Comparison of ENCODE assay signal across 11 mouse cellular contexts in the genomic region with DNA sequence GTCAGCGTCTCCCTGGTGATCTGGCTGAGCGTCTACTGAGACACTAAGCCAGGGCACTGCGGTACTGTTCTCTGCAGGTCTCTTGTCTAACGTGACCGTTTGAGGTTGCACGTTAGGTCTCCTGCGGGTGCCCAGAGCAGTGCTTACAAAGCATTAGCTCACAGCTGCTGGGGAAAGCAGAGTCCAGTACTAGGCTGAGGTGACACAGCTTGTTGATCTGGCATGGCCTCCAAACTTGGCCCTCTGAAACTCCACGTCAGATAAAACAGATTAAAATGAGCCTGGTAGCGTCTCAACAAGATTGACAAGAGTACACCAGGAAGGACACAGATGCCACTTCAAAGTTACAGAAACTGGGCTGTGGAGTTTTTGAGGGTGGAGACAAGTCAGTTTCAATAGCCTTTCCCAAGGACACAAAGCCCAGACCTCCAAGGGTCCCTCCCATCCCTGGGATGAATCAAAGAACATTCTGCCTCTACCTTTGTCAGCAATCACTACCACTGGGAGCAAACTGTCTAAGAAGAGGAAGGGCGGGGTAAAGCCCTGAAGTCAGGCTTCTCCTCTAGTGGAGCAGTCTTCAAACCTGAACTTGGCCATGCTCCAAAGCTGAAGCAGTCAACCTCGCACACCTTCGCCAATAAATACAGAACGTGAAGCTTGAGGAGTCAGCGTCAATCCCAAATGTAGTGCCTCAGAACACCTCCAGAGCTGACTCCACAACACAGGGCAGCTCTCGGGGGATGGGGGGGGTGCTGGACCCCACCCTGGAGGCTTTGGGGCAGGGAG. TPM values are rescaled to one million over a fixed set of nuclear protein-coding genes. Genes with fewer than 3 reads are reported as not detected.
A peak's percentile ranks its signal among the peaks of the same experiment; 100 is the strongest.
DNase-seq lines count a peak whose midpoint lies in the region; TF ChIP-seq lines count a peak whose summit lies in the region.
"Had no signal": no experiment of that assay in that cellular context is flagged by ENCODE, and none has a peak within 500 bp of the region (broad histone marks: within the 10 kb centered on the region; RNA-seq: fewer than 3 reads in every experiment).

No protein-coding gene starts in this region.

- H3K4me3 ChIP-seq in MEL (ENCODE audit: control insufficient read depth in 1 of 2, insufficient read depth in 1 of 2, low read depth in 2 of 2, low read length in 2 of 2) = no peak overlapping the region
- H3K4me3 ChIP-seq: hindbrain, embryonic 10.5 days; limb, embryonic 12.5 days had no signal

- H3K79me2 ChIP-seq in MEL (ENCODE audit: control insufficient read depth, insufficient read depth, low read length, poor library complexity) = no peaks in the 10 kb centered on the region

- TF ChIP-seq CTCF in MEL (IDR thresholded peaks at IDR 0.05 in 2 of 3, conservative IDR thresholded peaks at IDR 0.05 in 1 of 3; ENCODE audit: control insufficient read depth in 1 of 3, insufficient read depth in 1 of 3, low read depth in 2 of 3, low read length in 3 of 3, poor library complexity in 1 of 3, severe bottlenecking in 1 of 3) = no peak

- no peak overlapping the region for H3K9ac ChIP-seq in MEL (ENCODE audit: control insufficient read depth, low read depth, low read length, poor library complexity, severe bottlenecking)
- H3K9ac ChIP-seq: limb, embryonic 12.5 days had no signal

- peaks cover 0 to 4% of the 10 kb centered on the region in 2 experiments; a peak in 1 of 4 replicates for H3K4me1 ChIP-seq in MEL (ENCODE audit: control insufficient read depth in 1 of 2, insufficient read depth in 2 of 2, low read length in 2 of 2)
- H3K4me1 ChIP-seq: hindbrain, embryonic 10.5 days; limb, embryonic 12.5 days had no signal

- DNase-seq in MEL (ENCODE audit: low read depth, low spot score) = peak; percentile 34
- DNase-seq in ZHBTc4 (ENCODE audit: low read depth, low spot score) = peak; percentile 88
- DNase-seq in kidney, adult 9 months = peak; percentile 73
- DNase-seq in lung, postnatal 10 days = peak; percentile 35
- no peak for DNase-seq in thymus, postnatal 36 days
- DNase-seq in spleen, adult 12 weeks (ENCODE audit: low spot score) = no peak
- DNase-seq in cerebellum, adult 8-10 months = no peak
- DNase-seq: cerebellum, postnatal 25 days had no signal

- no peaks in the 10 kb centered on the region for H3K9me3 ChIP-seq in MEL (replicated peaks; ENCODE audit: insufficient read depth, low read length)
- H3K9me3 ChIP-seq: hindbrain, embryonic 10.5 days; limb, embryonic 12.5 days had no signal

- TF ChIP-seq POLR2A in MEL (IDR thresholded peaks at IDR 0.05; ENCODE audit: control insufficient read depth in 1 of 2, insufficient read depth in 1 of 2, low read depth in 1 of 2, low read length in 2 of 2, poor library complexity in 1 of 2) = no peak

- H3K36me3 ChIP-seq in MEL (ENCODE audit: control insufficient read depth in 1 of 2, insufficient read depth in 2 of 2, low read length in 2 of 2) = no peaks in the 10 kb centered on the region; a peak in 1 of 4 replicates

- H3K27me3 ChIP-seq in MEL (ENCODE audit: control insufficient read depth in 1 of 2, insufficient read depth in 2 of 2, low read length in 2 of 2) = no peaks in the 10 kb centered on the region
- H3K27me3 ChIP-seq: limb, embryonic 12.5 days had no signal

- no peak for TF ChIP-seq RAD21 in MEL (IDR thresholded peaks at IDR 0.05; ENCODE audit: low read depth, low read length)

- H3K27ac ChIP-seq in MEL (ENCODE audit: control insufficient read depth, low read depth, low read length) = no peak overlapping the region
- H3K27ac ChIP-seq: hindbrain, embryonic 10.5 days; limb, embryonic 12.5 days had no signal

- no peak for TF ChIP-seq EP300 in MEL (IDR thresholded peaks at IDR 0.05; ENCODE audit: low read depth in 1 of 2, low read length in 2 of 2)

TF ChIP-seq in MEL, 35 proteins besides CTCF, POLR2A, EP300 and RAD21:
- TF ChIP-seq NRF1 (IDR thresholded peaks at IDR 0.05; ENCODE audit: insufficient read depth, low read depth, low read length, poor library complexity, severe bottlenecking) = no peak
- no peak for TF ChIP-seq JUND (IDR thresholded peaks at IDR 0.05; ENCODE audit: low read depth, low read length)
- TF ChIP-seq MEF2A (IDR thresholded peaks at IDR 0.05; ENCODE audit: extremely low read depth, insufficient replicate concordance, low read depth, low read length, poor library complexity, severe bottlenecking) = no peak
- TF ChIP-seq MXI1 (IDR thresholded peaks at IDR 0.05; ENCODE audit: low read depth, low read length) = no peak
- TF ChIP-seq UBTF (IDR thresholded peaks at IDR 0.05; ENCODE audit: borderline replicate concordance, insufficient read depth, low read depth, low read length) = no peak
- TF ChIP-seq BHLHE40 (IDR thresholded peaks at IDR 0.05; ENCODE audit: borderline replicate concordance, low read depth, low read length) = no peak
- TF ChIP-seq CHD2 (IDR thresholded peaks at IDR 0.05; ENCODE audit: low read length) = no peak
- no peak for TF ChIP-seq TCF12 (IDR thresholded peaks at IDR 0.05; ENCODE audit: low read depth, low read length)
- TF ChIP-seq MYC (IDR thresholded peaks at IDR 0.05; ENCODE audit: low read depth, low read length) = no peak
- no peak for TF ChIP-seq ZC3H11A (IDR thresholded peaks at IDR 0.05; ENCODE audit: low read depth, low read length)
- TF ChIP-seq MAX (IDR thresholded peaks at IDR 0.05; ENCODE audit: low read length) = no peak
- TF ChIP-seq USF1 (IDR thresholded peaks at IDR 0.05; ENCODE audit: low read depth, low read length) = no peak
- TF ChIP-seq MYB (IDR thresholded peaks at IDR 0.05; ENCODE audit: low read depth, low read length) = no peak
- TF ChIP-seq MAFK (IDR thresholded peaks at IDR 0.05; ENCODE audit: borderline replicate concordance, low read depth, low read length) = no peak
- no peak for TF ChIP-seq GABPA (IDR thresholded peaks at IDR 0.05; ENCODE audit: low read depth, low read length)
- TF ChIP-seq TAL1 (IDR thresholded peaks at IDR 0.05; ENCODE audit: low read length) = no peak
- TF ChIP-seq RCOR1 (IDR thresholded peaks at IDR 0.05; ENCODE audit: low read depth, low read length) = no peak
- no peak for TF ChIP-seq E2F4 (IDR thresholded peaks at IDR 0.05; ENCODE audit: borderline replicate concordance, low read depth, low read length)
- TF ChIP-seq CHD1 (IDR thresholded peaks at IDR 0.05; ENCODE audit: low read depth, low read length) = no peak
- TF ChIP-seq MAZ (IDR thresholded peaks at IDR 0.05; ENCODE audit: low read depth, low read length) = no peak

RNA-seq across cellular contexts. Expression of gene Anpep, which starts 29.8 kb away (rescaled TPM):
- 7.6 and 11.2 TPM in 2 replicates for total RNA-seq in MEL (2012; rRNA removed)
- 10 to 100 TPM; 40.2 to 77.2 TPM for polyA plus RNA-seq in MEL (2012; ENCODE audit: insufficient read depth in 1 of 2, insufficient read length in 2 of 2, low read depth in 1 of 2, low replicate concordance in 2 of 2, missing spikeins in 1 of 2)

RNA-seq across cellular contexts. Expression of gene Ap3s2, which starts 29.8 kb away (rescaled TPM):
- total RNA-seq in MEL (2012; rRNA removed) = 8.3 and 8.6 TPM in 2 replicates
- polyA plus RNA-seq in MEL (2012; ENCODE audit: insufficient read depth in 1 of 2, insufficient read length in 2 of 2, low read depth in 1 of 2, low replicate concordance in 2 of 2, missing spikeins in 1 of 2) = 10 to 100 TPM; 18.2 to 91.2 TPM

RNA-seq across cellular contexts. Expression of gene Arpin, which starts 44.5 kb away (rescaled TPM):
- total RNA-seq in MEL (2012; rRNA removed) = not detected in 2 replicates
- polyA plus RNA-seq in MEL (2012; ENCODE audit: insufficient read depth in 1 of 2, insufficient read length in 2 of 2, low read depth in 1 of 2, low replicate concordance in 2 of 2, missing spikeins in 1 of 2) = not detected
- total RNA-seq: megakaryocyte, adult 5-6 weeks had no signal

Comparison
In these comparisons a context has a peak if more than half of its experiments do, and no peak if none do; other contexts are left out.
1. DNase-seq: peak in MEL (single experiment), ZHBTc4 (single experiment), kidney, adult 9 months (single experiment) and lung, postnatal 10 days (single experiment); none in thymus, postnatal 36 days (0 of 2), spleen, adult 12 weeks (single experiment) and cerebellum, adult 8-10 months (single experiment).